Mouse (Mus musculus) kidney, postnatal 0 days (tissue): ENCODE measurements around the gene Mylk2. TPM values are rescaled to one million over a fixed set of nuclear protein-coding genes. Genes with fewer than 3 reads are reported as not detected.

Source experiments
- ATAC-seq: fragments of 200-750 bp; cut with Nextera tagmentation; replicated peaks from 2 replicates; pipeline ENCODE4 v1.8.0; 2017; ENCODE audit warnings: low read depth, moderate number of reproducible peaks, moderate TSS enrichment, moderate library complexity; ENCODE audit not compliant: low FRiP score
- DNase-seq: peaks from one replicate; pipeline ENCODE4 v3.0.0-alpha.2; 2016; ENCODE audit warnings: low spot score
- H3K27ac ChIP-seq: fragments of 300-500 bp; sonication (generic); 2 replicates; pipeline ENCODE4 v1.5.1; 2014; ENCODE audit warnings: mild to moderate bottlenecking
- H3K27me3 ChIP-seq: fragments of 300-500 bp; sonication (generic); 2 replicates; pipeline ENCODE4 v1.6.1; 2014; ENCODE audit warnings: low read length, mixed read lengths; ENCODE audit not compliant: insufficient read depth
- H3K36me3 ChIP-seq: fragments of 300-500 bp; sonication (generic); 2 replicates; pipeline ENCODE4 v1.6.1; 2014; ENCODE audit warnings: low read length, mixed read lengths; ENCODE audit not compliant: insufficient read depth
- H3K4me1 ChIP-seq: fragments of 300-500 bp; sonication (generic); replicated peaks from 2 replicates; pipeline ENCODE4 v1.6.1; 2014; ENCODE audit warnings: antibody characterized with exemption, low read length, mixed read lengths; ENCODE audit not compliant: insufficient read depth
- H3K4me2 ChIP-seq: fragments of 300-500 bp; sonication (generic); 2 replicates; pipeline ENCODE4 v1.6.1; 2014; ENCODE audit warnings: mild to moderate bottlenecking, low read length, moderate library complexity, mixed read lengths
- H3K4me3 ChIP-seq: fragments of 300-500 bp; sonication (generic); replicated peaks from 2 replicates; pipeline ENCODE4 v1.5.1; 2014; ENCODE audit warnings: low read depth, low read length
- H3K9ac ChIP-seq: fragments of 300-500 bp; sonication (generic); 2 replicates; pipeline ENCODE4 v1.6.1; 2014; ENCODE audit warnings: low read depth, low read length
- H3K9me3 ChIP-seq: fragments of 300-500 bp; sonication (generic); replicated peaks from 2 replicates; pipeline ENCODE4 v1.6.1; 2016; ENCODE audit warnings: low read length, inconsistent platforms, mixed read lengths
- CTCF ChIP-seq: IDR thresholded peaks from 2 replicates; pipeline ENCODE4 v1.5.1; 2016; ENCODE audit warnings: antibody characterized with exemption, low read depth, mild to moderate bottlenecking, moderate library complexity
- WGBS: fragments of 180-500 bp; shearing (Covaris S2); extraction: QIAGEN DNeasy Blood & Tissue Kit; methylation state at CpG from one replicate; pipeline ENCODE4 v1.1.7; 2014; 5-methylcytosine and 5-hydroxymethylcytosine counted together
- microRNA-seq: library from miRNA; unstranded; fragments of <30 nt; microRNA quantifications from one replicate; pipeline ENCODE4, GENCODE M21; 2016
- polyA plus RNA-seq: library from polyadenylated mRNA; unstranded; fragments of >200 nt; fragmentation: Nextera tagmentation; extraction: Ambion mirVana; gene quantifications from 2 replicates; pipeline ENCODE4 v1.2.1, GENCODE M21; 2015

The Mylk2 gene
- polyA plus RNA-seq, 1 experiment from 2014 or later: 0.21 TPM

DNA sequence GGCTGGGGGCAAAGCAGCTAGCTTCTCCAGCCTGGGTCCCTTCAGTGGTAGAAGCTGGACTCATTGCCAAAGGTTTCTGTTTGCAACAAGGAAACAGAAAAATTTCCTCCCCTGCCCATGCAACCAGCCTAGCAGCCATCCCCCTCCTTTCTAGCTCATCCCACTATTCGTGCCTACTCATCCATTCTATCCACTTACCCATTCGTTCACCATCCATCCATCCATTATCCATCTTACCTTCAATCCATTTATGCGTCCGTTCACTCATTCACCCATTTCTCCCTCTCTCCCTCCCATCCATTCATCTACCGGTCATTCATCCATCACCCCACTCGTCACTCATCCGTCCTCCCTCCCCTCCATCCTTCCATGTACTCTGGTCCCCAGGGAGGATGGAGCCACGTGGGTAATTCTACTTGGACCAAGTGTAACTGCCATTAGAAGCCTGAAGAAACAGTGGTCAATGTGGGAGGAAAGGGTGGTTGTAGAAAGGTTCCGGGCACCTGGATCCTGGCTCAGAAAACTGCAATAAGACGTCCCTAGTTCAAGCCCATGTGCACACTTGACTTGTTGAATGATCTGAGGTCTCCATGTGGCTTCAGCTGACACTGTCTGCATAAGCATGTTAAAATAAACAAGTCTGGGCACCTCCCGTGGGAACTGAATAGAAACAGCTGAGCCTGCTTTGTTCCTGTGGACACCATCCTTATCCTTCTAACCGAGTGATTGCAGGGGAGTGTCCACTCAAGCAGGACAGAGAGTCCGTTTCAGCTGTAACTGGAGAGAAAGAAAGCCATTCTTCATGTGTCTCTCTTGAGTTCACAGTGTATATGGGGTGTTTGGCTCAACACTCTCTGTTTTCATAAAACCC is 40.9 kb downstream of the Mylk2 start:
- no peak; the same call in 1 of the 2 replicates for ATAC-seq
- no peak for DNase-seq
- Histone ChIP-seq H3K27me3 (peaks cover 6% of the 10 kb centered on the region; the same call in 1 of the 2 replicates), H3K4me3 (peak overlapping the region; percentile 66), H3K9me3 (no peaks in the 10 kb centered on the region), H3K4me2 (peak overlapping the region; percentile 99), H3K27ac (peak overlapping the region; percentile 42; the same call in 1 of the 2 replicates), H3K9ac (peak overlapping the region; percentile 61; the same call in 1 of the 2 replicates), H3K36me3 (no peaks in the 10 kb centered on the region), H3K4me1 (no peaks in the 10 kb centered on the region; the same call in none of the 2 replicates)
- WGBS: 10% methylated on average over 13 of the region's 13 CpGs
- TF ChIP-seq CTCF: no peak

DNA sequence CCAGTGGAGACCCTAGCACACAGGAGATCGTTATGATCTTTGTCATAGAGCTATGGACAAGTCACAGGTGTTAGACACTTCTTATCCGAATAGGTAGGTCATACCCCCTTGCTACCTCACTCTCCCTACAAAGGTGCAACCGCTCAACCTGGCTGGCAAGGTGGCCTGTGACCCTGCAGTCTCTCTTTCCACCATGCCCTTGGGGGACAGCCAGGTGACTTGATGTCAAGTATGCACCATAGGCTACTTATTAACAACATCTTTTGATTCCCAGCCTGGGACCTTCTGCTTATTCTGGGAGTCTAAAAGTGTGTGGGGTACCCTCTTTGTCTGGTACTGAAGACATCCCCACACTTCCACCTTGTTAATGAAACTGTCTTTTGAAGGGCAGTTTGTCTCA is 47.0 kb downstream of the Mylk2 start:
- Histone ChIP-seq H3K4me3 (no peak overlapping the region), H3K9ac (no peak overlapping the region), H3K4me1 (no peaks in the 10 kb centered on the region), H3K9me3 (no peaks in the 10 kb centered on the region), H3K4me2 (no peak overlapping the region), H3K27ac (no peak overlapping the region), H3K36me3 (no peaks in the 10 kb centered on the region), H3K27me3 (no peaks in the 10 kb centered on the region)
- ATAC-seq (no peak), DNase-seq (no peak)
- no peak for TF ChIP-seq CTCF
- 78% methylated on average over 3 of the region's 3 CpGs for WGBS

DNA sequence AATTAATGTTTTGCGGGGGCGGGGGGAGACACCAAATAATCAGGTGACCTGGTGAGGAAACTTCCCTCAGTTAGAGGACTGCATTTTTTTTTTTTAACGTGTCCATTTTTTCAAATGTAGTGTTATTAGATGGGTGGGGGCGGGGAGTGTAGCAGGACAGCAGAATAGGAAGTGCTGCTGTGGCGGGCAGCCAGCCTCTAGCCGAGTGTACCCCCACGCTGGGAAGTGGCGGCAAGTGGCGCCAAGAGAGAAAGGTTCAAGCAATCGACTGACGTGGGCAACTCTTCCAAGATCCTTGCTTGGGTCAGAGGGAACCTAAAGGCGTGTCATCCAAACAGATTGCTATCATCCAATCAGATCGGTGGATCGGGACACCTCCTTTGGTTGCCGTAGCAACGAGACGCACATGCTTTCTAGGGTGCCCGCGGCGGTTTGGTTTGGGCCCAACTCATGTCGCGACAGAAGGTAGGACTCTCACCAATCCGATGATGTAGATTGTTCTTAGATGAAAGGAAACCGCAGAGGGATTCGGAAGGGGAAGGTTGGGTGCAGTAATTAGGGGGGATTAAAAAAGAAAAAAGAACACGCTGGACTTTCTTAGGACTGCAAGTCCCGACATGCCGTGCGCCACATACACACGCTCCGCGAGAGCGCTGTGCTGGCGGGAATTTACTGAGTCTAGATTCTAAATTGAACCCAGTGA is 51.1 kb downstream of the Mylk2 start, which contains the start of gene Ttll9:
Ttll9 (plus strand) TSS at position 395 of the 703 bp plus-strand sequence.
- DNase-seq: peak; percentile 91
- Histone ChIP-seq H3K4me3 (peak within 1 kb of the TSS; percentile 51), H3K27ac (no peak within 1 kb of the TSS), H3K9me3 (no peaks in the 10 kb centered on the region), H3K4me1 (no peaks in the 10 kb centered on the region), H3K4me2 (peak within 1 kb of the TSS; percentile 57), H3K36me3 (no peaks in the 10 kb centered on the region), H3K9ac (peak within 1 kb of the TSS; percentile 49; the same call in 1 of the 2 replicates), H3K27me3 (no peaks in the 10 kb centered on the region)
- WGBS: 3% methylated on average over 34 of the region's 34 CpGs
- TF ChIP-seq CTCF: no peak
- ATAC-seq: peak; percentile 92

DNA sequence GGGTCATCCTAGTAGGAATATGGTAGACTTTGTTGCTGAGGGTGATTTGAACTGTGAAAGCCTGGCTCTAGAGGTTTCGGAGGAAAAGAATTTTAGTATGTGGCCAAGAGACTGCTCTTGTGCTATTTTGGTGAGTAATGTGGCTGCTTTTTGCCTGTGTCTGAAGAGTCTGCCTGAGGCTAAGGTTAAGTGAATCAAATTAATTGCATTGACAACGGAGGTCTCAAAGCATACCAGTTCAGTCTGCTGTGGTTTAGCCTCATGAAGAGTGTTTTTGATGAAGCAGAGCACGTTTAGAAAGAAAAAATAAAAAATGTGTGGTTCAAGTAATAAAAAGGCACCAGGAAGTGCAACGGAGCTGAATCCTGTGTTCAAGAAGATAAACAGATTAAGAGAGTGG is 54.4 kb downstream of the Mylk2 start:
- Histone ChIP-seq H3K4me3 (no peak overlapping the region), H3K27me3 (no peaks in the 10 kb centered on the region), H3K4me1 (no peaks in the 10 kb centered on the region), H3K4me2 (no peak overlapping the region), H3K9ac (no peak overlapping the region), H3K36me3 (no peaks in the 10 kb centered on the region), H3K9me3 (no peaks in the 10 kb centered on the region), H3K27ac (no peak overlapping the region)
- ATAC-seq (no peak), DNase-seq (no peak)
- WGBS: 72% methylated on average over 4 of the region's 4 CpGs
- TF ChIP-seq CTCF: no peak

Small RNA genes within 50 kb of the gene (microRNA-seq; reads per million reads assigned to microRNA genes)
- 1.2 reads per million for gene Mir5622

Other genes starting within 250 kb of the Mylk2 start
- 160 and 162 TPM in 2 replicates for gene H13, start 241.9 kb upstream of the Mylk2 start, polyA plus RNA-seq
- gene Mcts2, start 224.3 kb upstream of the Mylk2 start, polyA plus RNA-seq: 33.9 and 36.6 TPM in 2 replicates
- 170 and 194 TPM in 2 replicates for gene Id1, start 175.1 kb upstream of the Mylk2 start, polyA plus RNA-seq
- gene Cox4i2, start 157.2 kb upstream of the Mylk2 start, polyA plus RNA-seq: 15.8 and 16.3 TPM in 2 replicates
- gene Bcl2l1, start 79.6 kb upstream of the Mylk2 start, polyA plus RNA-seq: 95.6 and 98.7 TPM in 2 replicates
- 37.3 and 41.4 TPM in 2 replicates for gene Tpx2, start 63.4 kb upstream of the Mylk2 start, polyA plus RNA-seq
- gene Foxs1, start 21.9 kb downstream of the Mylk2 start, polyA plus RNA-seq: 9.4 and 10.4 TPM in 2 replicates
- 6.9 and 8.8 TPM in 2 replicates for gene Dusp15, start 40.3 kb downstream of the Mylk2 start, polyA plus RNA-seq
- gene Ttll9, start 51.1 kb downstream of the Mylk2 start, polyA plus RNA-seq: 0.64 and 0.75 TPM in 2 replicates
- gene Pdrg1, start 104.1 kb downstream of the Mylk2 start, polyA plus RNA-seq: 103 and 109 TPM in 2 replicates
- gene Xkr7, start 120.5 kb downstream of the Mylk2 start, polyA plus RNA-seq: not detected in 2 replicates
- 3.4 TPM in 2 replicates for gene Ccm2l, start 154.6 kb downstream of the Mylk2 start, polyA plus RNA-seq
- 3.6 and 4.3 TPM in 2 replicates for gene Hck, start 197.1 kb downstream of the Mylk2 start, polyA plus RNA-seq
- gene Tm9sf4, start 250.0 kb downstream of the Mylk2 start, polyA plus RNA-seq: 68.1 and 74.5 TPM in 2 replicates